Mouse (Mus musculus) CD8-positive naive resting alpha-beta T cell, adult 57 days (primary cell): ENCODE data around the gene Efcab11. TPM values are rescaled to one million over a fixed set of nuclear protein-coding genes. Genes with fewer than 3 reads are reported as not detected.

Experiments
- total RNA-seq: library from RNA; stranded (reverse); gene quantifications from one replicate; pipeline ENCODE4 v1.2.4, GENCODE M21; 2023

Efcab11 gene
- 0.83 TPM for total RNA-seq

GRCm38 (mm10) chr12:99884269-99885261 lies at the start of gene Efcab11, which contains the start of gene Tdp1:
Efcab11 (minus strand) TSS chr12:99884439.
Tdp1 (plus strand) TSS chr12:99884517.

Other genes starting within 250 kb of the Efcab11 start
- 23.3 TPM for gene Tdp1, start 78 bp upstream of the Efcab11 start, total RNA-seq
- gene Kcnk13, start 80.1 kb upstream of the Efcab11 start, total RNA-seq, result 1.3 TPM
- gene Psmc1, start 225.7 kb upstream of the Efcab11 start, total RNA-seq, result 72.4 TPM